Mouse (Mus musculus) embryo, embryonic 11 days (tissue): ENCODE results near the gene Ngp.
A peak's percentile ranks its signal among the peaks of the same experiment; 100 is the strongest.
"Not testable (repeated sequence)": the region's sequence is repeated elsewhere in the genome, so short reads cannot be mapped to it uniquely, and the experiment has no call there.

Experiments
- DNase-seq: peaks from one replicate; pipeline ENCODE4 v3.0.0-alpha.2; 2015

Ngp gene

GRCm38 (mm10) chr9:110419511-110420112 is at the start of gene Ngp:
TSS of gene Ngp (plus strand) at chr9:110419747.
- no peak for DNase-seq

DNA sequence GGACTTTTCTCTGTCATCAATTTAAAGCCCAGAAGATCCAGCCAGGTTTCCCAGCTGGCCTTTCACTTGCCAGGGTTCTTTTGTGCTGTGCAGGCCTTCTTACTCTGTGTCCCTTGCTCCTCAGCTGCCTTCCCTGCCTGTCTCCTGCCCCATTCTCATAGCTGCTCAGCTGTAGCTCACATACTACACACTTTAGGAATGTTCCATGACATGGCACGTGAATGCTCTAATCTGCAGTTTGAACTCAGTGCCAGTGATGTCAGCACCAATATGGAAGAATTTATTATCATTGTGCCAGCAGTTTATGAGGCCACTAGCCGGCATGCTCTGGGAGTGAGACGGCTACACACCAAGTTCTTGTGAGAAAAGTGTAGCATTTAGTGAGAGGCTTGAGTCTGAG is 49.7 kb upstream of the Ngp start:
- DNase-seq = no peak

- DNase-seq = no peak
Observed at GRCm38 (mm10) chr9:110373871-110374270, 45.7 kb upstream of the Ngp start.

DNA sequence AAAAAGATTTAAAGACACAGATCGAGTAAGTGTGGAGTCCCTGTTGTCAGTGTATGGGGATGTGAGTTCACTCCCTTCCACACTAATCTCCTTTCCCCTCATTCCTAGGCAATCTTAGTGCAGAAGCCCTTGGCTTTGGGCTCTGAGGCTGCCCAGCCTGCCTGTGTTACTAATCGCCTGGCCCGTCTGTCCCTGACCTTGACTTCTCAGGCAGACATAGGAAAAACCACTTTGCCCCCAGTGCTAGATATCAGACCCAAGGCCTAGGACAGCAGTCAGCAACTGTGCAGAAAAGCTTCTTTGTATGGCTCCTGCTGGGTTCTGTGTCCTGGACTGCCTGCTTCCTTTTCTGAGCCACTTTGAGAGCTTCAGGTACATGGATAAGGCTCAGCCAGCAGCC is 43.9 kb upstream of the Ngp start:
- DNase-seq = no peak

- not testable (repeated sequence) for DNase-seq
Observed at GRCm38 (mm10) chr9:110377655-110378054, 41.9 kb upstream of the Ngp start.

DNA sequence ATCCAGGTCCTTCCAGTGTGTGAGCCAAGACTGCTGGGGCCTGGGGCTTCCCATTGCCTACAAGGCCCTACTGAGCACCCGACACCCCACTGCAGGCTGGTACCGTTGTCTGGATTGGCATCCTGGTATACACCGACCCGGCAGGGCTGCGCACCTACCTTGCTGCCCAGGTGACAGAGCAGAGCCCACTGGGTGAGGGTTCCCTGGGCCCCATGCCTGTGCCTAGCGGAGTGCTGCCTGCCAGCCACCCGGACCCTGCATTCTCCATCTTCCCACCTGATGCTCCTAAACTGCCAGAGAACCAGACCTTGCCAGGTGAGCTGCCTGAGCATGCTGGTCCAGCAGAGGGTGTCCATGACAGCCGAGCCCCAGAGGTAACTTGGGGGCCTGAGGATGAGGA is 40.2 kb upstream of the Ngp start:
- no peak for DNase-seq

GRCm38 (mm10) chr9:110380662-110381061 is 38.9 kb upstream of the Ngp start:
- peak; percentile 23 for DNase-seq

DNA sequence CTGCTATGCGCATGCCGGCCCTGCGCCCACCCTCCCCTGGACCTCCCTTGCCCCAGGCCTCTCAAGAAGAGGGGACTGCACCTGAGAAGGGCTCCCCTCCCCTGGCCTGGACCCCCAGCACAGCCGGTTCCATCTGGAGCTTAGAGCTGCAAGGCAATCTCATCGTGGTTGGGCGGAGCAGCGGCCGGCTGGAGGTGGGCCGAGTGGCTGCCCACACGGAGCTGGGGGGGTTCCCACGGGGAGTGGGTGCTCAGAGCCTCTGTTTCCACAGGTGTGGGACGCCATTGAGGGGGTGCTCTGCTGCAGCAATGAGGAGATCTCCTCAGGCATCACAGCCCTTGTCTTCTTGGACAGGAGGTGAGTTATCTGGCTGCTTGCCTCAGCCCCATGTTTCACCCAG is 38.3 kb upstream of the Ngp start:
- no peak for DNase-seq

- no peak for DNase-seq
Observed at GRCm38 (mm10) chr9:110384369-110384929, 35.1 kb upstream of the Ngp start.

DNA sequence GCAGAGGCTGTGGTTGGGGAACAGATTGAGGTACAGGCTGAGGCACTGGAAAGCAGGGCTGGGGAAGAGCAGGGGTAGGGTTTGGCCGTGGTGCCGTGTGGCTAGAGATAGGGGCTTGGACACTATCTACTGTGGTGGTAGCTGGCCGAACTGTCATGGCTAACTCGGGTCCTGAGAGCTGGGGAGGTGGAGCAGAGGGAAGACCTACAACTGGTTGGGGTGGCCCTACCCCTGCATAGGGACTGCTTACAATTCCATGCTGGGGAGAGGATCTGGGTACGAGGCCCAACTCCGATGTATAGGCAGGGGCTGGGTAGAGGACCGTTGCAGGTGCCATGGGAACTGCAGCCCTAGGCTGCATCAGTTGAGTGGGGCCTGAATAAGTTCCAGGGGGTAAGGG is 31.5 kb upstream of the Ngp start:
- no peak for DNase-seq

- DNase-seq = no peak
Observed at GRCm38 (mm10) chr9:110390843-110391242, 28.7 kb upstream of the Ngp start.

- no peak for DNase-seq
Observed at GRCm38 (mm10) chr9:110393295-110393694, 26.3 kb upstream of the Ngp start.

- DNase-seq = no peak
Observed at GRCm38 (mm10) chr9:110400650-110401049, 18.9 kb upstream of the Ngp start.

DNA sequence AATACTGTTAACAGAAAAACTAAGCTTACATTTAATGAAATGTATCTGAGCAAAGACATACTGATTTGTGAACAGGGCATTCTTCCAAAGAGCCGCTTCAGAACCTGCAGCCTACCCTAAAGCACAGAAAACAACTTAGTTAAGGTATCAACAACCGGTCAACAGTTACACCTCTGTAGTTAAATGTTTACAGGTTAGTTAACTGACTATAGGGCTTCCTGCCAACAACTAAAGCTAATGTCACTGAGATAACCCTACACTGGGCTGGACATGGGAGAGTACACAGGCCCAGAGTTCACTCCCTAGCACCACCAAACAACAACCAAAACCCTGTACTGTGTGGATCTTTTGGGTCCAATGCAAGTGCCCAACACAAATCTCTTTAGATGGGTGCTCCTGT is 16.8 kb upstream of the Ngp start:
- no peak for DNase-seq

DNA sequence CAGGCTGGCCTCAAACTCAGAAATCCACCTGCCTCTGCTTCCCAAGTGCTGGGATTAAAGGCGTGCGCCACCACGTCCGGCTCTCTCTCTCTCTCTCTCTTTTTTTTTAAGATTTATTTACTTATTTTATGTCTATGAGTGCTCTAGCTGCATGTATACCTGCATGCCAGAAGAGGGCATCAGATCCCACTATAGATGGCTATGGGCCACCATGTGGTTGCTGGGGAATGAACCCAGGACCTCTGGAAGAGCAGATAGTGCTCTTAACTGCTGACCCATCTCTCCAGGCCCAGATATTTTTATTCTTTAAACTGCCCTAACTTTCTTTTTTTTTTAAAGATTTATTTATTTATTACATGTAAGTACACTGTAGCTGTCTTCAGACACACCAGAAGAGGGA is 16.3 kb upstream of the Ngp start:
- DNase-seq = not testable (repeated sequence)

- peak; percentile 44 for DNase-seq
Observed at GRCm38 (mm10) chr9:110407311-110408098, 12.0 kb upstream of the Ngp start.

DNA sequence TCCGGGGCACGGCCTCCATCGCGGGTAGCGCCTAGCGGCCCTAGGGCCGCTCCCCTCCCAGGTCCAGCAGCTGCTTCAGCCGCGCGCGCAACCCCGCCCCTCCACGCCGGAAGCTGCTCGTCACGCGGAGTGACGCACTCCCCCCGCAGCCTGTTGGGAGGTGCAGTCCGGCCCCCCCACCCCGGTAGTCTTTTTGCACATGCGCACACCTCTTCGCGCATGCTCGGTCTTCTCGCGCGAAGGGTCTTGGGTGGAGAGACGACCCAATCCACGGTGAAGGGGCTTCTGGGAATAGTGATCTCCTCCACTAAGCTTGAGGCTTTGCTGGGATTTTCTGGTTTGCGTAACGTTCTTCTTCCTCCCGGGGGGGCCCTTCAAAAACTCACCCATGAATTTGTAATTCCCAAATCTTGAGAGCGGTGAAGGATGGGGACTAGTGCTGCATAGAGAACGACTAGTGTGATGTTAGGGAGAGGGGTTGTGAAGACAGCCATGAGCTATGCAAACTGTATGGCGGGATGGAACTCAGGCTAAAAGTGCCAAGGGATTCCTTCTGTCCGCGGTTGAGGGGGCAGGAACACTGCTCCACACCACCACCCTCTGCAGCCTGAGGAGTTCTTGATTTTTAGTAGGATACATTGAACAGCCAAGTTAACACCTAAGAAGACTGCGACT is 11.3 kb upstream of the Ngp start, which contains the start of gene Ptpn23:
Gene Ptpn23, minus strand, starts transcription at position 115 of the 675 bp plus-strand sequence.
- DNase-seq = peak; percentile 99

- peak; percentile 86 for DNase-seq
Observed at GRCm38 (mm10) chr9:110410908-110411887, 8.3 kb upstream of the Ngp start.

GRCm38 (mm10) chr9:110412926-110413325 is 6.6 kb upstream of the Ngp start:
- DNase-seq = no peak

GRCm38 (mm10) chr9:110413785-110414184 is 5.8 kb upstream of the Ngp start:
- DNase-seq = peak; percentile 58

GRCm38 (mm10) chr9:110431241-110431640 is 11.7 kb downstream of the Ngp start:
- no peak for DNase-seq

DNA sequence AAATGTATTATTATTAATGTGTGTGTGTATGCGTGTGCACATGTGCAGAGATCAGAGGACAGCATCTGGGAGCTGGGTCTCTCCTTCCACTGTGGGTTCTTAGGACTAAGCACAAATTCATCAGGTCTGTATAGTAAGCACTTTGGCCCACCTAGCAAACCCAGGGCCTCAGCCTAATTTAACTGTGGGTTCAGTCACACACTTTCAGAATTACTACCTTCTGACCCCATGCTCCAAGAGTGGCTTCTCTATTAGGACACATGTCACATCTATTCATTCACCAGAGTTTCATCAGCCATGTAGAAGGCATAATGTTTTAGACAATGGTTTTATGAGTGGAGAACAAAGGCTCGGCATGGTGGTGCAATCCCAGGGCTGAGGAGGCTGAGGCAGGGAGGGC is 13.5 kb downstream of the Ngp start:
- no peak for DNase-seq
